Mouse (Mus musculus) urinary bladder, postnatal 25 days (tissue): ENCODE data around the gene Cacna2d2.

Source experiments
- DNase-seq: peaks from one replicate; pipeline ENCODE4 v3.0.0; 2022; ENCODE audit warnings: low spot score

The Cacna2d2 gene

DNA sequence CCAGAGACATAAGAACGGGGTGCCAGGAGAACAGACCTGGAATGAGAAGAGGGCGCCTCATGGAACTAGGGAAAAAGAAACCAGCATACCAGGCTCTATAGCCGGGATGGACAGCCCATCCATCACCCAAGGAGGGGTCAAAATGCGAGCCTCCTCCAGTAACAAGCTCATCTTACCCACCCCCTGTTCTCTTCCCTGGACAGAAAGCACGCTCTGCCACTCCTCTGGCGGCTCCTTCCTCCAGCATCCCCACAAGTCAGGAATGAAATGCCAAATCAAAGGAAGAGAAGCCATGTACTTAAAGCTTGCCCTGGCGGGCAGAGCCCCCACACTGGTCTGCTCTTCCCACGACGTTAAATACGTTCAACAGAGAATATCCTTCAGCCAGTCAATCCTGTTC, 141.6 kb downstream of the Cacna2d2 start:
- no peak for DNase-seq

- DNase-seq: peak; percentile 90
These were observed 142.3 kb downstream of the Cacna2d2 start, which contains the start of the genes Cyb561d2 and Nprl2 for GRCm38 (mm10) chr9:107541474-107542351. Gene Cyb561d2, minus strand, starts transcription at chr9:107542193. Gene Nprl2, plus strand, starts transcription at chr9:107542226.

DNA sequence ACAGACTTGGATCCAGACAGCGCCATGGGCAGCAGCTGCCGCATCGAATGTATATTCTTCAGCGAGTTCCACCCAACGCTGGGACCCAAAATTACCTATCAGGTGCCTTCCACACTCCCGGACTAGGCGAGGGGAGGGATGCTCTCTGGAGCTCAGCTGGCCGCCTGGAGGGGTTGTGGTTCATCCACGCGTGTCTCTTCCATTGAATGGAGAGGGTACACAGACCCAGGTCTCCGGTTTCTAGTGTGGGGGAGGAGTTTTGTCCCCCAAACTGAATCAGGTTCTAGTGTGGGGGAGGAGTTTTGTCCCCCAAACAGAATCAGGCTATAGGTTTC, 142.9 kb downstream of the Cacna2d2 start:
- no peak for DNase-seq

GRCm38 (mm10) chr9:107542721-107543120, 143.3 kb downstream of the Cacna2d2 start:
- DNase-seq: no peak

GRCm38 (mm10) chr9:107543299-107543698, 143.9 kb downstream of the Cacna2d2 start:
- DNase-seq: no peak

DNA sequence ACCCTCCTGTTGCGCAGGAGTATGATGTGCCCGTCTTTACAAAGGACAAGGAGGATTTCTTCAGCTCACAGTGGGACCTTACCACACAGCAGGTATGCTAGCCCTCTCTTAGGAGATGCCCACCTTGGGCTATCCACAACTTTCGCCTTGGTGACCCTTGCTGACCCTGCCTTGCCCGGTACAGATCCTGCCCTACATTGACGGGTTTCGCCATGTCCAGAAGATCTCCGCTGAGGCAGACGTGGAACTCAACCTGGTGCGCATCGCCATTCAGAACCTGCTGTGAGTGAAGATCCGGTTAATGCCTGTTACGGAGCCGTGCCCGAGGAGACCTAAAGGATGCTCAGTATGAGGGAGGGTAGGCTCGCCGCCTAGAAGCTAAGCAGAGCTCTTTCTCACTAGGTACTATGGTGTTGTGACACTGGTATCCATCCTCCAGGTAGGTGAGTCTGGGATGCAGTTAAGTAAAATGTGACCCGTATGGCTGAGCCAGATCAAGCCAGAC, 144.8 kb downstream of the Cacna2d2 start:
- no peak for DNase-seq

DNA sequence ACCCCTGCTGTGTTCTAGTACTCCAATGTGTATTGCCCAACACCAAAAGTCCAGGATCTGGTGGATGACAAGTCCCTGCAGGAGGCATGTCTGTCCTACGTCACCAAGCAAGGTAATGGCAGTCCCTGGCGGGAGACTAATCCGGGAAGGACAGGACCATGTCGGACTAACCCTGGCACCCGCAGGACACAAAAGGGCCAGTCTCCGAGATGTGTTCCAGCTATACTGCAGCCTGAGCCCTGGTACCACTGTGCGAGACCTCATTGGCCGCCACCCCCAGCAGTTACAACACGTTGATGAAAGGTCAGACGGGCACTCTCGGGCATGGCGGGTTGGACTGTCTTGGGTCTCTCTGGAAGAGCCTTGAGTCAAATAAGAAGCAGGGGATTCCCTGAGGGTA, 145.3 kb downstream of the Cacna2d2 start:
- DNase-seq: no peak

GRCm38 (mm10) chr9:107545199-107545598, 145.8 kb downstream of the Cacna2d2 start:
- DNase-seq: no peak

DNA sequence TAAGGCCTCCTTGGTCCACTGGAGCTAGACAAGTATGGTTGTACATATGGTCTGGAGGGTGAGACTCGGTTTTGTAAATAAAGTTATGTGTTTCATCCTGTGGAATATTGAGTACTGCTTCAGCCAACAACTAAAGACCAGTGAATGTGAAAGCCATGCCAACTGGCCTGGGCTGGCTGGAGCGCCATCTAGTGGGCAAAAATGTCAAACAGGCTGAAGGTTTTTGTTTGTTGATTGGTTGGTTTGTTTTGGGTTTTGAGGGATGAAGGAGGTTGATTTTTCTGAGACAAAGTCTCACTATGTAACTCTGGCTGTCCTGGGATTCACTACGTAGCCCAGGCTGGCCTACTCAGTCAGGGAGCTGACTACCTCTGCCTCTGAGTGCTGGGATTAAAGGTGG, 146.2 kb downstream of the Cacna2d2 start:
- DNase-seq: peak; percentile 75

DNA sequence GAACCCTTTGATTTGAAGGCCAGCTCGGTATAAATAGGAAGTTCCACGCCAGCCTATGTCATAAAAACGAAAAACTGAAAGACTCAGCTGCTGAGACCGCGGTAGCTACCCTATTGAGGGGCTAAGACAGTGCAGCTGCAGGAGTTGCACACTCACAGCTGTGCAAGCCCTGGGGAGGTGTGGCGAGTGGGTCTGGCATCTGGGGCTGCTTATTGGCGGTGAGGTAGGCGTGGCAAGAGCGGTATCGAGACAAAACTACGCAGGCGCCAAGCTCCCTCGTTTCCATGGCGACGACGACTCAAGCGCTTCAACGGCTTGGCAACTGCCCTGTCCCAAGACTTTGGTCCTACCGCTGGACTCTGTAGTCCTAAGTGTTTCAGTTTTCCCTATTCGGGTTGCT, 147.6 kb downstream of the Cacna2d2 start, which contains the start of gene Zmynd10:
TSS of gene Zmynd10 (plus strand) at position 273 of the 400 bp plus-strand sequence.
- peak; percentile 73 for DNase-seq

GRCm38 (mm10) chr9:107547957-107548356, 148.5 kb downstream of the Cacna2d2 start:
- DNase-seq: no peak

DNA sequence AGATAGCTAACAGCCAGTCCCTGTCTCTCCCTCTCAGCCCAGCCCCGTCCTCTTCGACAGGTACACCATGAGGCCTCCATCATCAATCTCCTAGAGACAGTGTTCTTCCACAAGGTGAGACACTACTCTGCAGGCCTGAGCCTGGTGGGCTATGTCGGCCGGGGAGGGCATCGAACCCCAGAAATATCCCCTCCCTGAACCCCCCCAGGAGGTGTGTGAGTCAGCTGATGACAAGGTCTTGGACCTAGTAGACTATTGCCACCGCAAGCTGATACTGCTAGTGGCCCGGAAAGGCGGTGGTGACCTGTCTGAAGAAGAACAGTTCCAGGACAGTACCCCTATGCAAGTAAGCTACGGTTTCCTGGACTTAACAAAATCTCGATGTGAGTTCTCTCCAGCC, 149.4 kb downstream of the Cacna2d2 start:
- DNase-seq: no peak

DNA sequence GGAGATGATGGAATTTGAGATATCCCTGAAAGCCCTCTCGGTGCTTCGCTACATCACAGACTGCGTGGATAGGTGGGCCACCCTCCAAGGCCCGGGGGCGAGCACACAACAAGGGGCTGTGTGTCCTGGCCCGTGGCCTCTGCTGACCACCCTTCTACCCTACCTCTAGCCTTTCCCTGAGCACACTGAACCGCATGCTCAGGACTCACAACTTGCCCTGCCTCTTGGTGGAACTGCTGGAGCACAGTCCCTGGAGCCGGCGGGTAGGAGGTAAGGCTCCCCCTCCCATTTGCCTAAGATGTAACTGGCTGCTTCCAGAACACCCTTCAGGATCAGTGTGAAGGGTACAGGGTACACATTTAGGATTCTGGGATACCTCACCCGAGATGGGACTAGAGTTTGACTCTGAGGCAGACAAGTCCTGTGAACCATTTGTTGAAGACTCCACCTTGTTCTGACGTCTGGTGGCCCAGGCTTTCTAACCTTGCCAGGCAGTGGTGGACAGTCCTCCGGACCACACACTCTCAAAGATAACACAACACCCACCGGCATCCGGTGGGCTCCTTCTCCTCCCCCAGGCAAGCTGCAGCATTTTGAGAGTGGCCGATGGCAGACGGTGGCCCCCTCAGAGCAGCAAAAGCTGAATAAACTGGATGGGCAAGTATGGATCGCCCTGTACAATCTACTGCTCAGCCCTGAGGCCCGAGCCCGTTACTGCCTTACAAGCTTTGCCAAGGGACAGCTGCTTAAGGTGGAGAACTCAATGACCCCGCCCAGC, 150.1 kb downstream of the Cacna2d2 start:
- no peak for DNase-seq

- DNase-seq: no peak
These were observed 151.2 kb downstream of the Cacna2d2 start for GRCm38 (mm10) chr9:107550491-107551116.

- no peak for DNase-seq
These were observed 151.9 kb downstream of the Cacna2d2 start, which contains the start of gene Rassf1 for GRCm38 (mm10) chr9:107551117-107551889. Gene Rassf1, plus strand, starts transcription at chr9:107551555.

DNA sequence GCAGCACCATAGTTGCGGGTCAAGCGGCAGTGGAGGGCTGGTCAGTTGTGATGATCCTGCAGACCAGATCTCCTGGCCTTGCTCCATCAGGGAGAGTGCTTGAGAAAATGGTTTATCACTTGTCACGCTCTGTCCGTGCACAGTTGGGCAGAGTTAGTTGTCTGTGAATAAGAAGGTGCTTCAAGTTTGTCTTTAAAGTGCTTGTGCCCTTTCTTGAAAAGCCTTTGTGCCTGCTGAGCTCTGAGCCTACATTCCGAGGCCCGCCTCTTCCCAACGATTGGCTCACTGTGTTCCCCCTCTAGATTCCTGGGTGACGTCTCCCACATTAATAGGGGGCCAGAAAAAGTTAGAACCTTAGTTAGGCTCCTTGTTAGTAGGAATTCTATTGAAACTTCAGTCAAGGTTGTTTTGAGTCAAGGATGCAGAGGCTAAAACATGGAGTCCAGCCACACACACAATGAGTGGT, 152.5 kb downstream of the Cacna2d2 start:
- DNase-seq: no peak

DNA sequence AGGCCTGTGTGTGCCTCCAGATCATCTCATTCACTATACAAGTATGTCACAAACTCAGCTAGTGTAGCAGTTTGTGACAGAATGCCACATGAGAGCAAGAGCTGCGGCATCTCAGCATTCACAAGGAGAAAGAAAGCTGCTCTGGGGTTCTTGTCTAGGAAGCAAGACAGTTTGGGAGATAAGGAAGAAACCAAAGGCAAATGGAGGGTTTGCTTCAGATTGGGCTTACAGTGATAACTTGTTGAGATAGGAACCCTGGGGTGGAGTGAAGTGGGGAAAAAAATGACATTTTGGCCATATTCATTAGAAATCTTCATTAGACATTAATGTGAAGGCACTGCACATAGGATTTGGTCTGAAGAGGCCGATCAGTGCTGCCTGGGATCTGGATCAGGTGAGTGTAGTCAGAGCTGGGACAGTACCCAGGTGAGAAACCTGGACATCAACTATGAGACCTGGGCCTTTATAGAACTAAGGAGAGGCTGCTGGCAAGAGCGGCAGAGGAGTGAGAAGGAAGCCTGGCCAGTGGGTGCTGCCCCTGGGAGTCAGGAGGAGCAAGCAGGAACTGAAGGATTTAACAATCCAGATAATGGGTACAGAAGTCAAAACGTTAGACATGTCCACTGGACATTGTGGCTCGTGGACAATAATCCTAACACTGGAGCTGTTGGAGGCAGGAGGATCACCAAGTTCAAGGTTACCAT, 153.4 kb downstream of the Cacna2d2 start:
- no peak for DNase-seq

DNA sequence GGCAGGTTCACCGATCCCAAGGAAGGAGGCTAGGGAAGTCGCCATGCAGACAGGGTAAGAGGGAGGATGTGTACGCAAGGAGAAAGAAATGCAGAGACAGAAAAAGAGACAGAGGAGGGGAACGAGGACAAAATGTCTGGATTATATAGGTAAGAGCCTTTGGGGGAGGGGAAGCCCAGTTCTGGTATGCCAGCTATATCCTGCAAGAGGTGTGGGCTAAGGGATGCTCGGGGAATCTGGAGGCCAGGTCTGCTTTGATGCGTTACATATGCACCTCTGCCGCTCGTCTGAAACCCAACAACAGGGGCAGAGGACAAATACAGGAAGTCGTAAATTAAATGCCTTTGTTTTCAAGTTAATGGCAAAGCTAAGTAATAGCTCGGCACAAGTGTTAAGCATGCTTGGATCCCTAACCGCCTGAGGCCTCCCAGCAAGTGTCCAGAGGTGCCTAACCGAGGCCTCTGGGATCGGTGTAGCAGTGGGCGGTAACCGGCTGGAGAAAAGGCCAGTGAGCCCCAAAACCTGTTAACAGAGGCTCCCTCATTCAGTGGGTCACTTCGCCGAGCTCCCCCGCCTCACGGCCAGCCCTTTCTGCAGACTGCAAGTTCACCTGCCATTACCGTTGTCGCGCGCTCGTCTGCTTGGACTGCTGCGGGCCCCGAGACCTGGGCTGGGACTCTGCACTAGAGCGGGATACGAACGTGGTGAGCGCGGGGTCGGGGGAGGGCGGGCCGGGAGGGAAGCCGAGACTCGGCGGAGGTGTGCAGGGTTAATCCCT, 154.3 kb downstream of the Cacna2d2 start:
- no peak for DNase-seq

- DNase-seq: peak; percentile 91
These were observed 155.0 kb downstream of the Cacna2d2 start for GRCm38 (mm10) chr9:107554319-107554825.

DNA sequence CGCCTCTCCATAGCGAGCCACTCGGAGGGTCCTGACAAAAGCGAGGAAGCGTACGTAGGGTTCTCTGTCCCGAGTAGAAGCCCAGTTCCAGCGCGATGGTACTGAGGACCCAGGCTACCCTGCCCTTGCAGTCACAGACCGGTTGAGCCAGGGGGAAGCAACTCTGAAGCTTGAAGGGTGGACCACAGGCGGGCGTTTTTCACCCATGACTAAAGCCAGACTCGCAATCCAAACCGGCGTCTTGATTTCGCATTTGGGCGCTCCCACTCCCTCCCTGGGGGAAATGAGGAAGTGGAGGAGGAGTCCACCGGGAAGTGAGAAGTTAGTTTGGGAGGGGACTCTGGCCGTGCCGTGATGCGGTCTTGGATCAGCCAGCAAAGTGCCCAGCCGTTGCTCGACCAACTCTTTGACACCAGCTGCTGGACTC, 155.6 kb downstream of the Cacna2d2 start:
- DNase-seq: no peak
